Mouse (Mus musculus): Measurements from ENCODE around the gene Col6a2. TPM values are rescaled to one million over a fixed set of nuclear protein-coding genes. Genes with fewer than 3 reads are reported as not detected.

Col6a2 gene
- polyA plus RNA-seq, 1 experiment from 2014 or later: 11.6 TPM

DNA sequence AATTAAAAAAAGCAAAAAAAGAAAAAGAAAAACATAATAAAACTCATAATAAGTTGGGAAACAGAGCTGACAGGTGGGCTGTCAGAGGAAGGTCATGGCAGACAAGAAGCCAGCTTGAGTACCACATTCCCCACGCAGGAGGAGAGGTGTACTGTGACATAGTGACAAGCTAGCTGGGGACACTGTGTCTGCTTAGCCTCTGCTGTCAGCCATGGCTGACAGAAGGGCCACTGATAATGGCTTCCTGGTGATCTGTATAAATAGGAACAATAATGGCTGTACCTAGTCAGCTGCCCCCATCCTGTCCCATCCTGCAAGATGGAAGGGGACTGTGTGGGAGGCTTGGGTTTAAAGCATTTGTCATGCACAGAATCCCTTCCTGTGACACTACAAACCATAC lies 37.2 kb downstream of the Col6a2 start:
- 7% methylated on average over 1 of the region's 1 CpGs for WGBS (ENCODE audit: insufficient replicate concordance)
- Histone ChIP-seq H3K27ac (ENCODE audit: low read depth, low read length) (peak overlapping the region; percentile 83), H3K27me3 (ENCODE audit: control insufficient read depth, insufficient read depth, low read length) (no peaks in the 10 kb centered on the region), H3K36me3 (ENCODE audit: control insufficient read depth, insufficient read depth, low read length) (no peaks in the 10 kb centered on the region), H3K4me1 (ENCODE audit: control insufficient read depth, insufficient read depth, low read length) (peaks cover 24% of the 10 kb centered on the region), H3K9ac (ENCODE audit: low read depth, low read length) (no peak overlapping the region), H3K9me3 (replicated peaks; ENCODE audit: control insufficient read depth, low read length) (no peaks in the 10 kb centered on the region), H3K4me2 (no peak overlapping the region), H3K4me3 (ENCODE audit: low read depth, low read length) (no peak overlapping the region)
- peak; percentile 71; the same call in 1 of the 2 replicates for ATAC-seq (replicated peaks; ENCODE audit: insufficient number of reproducible peaks, low FRiP score, low TSS enrichment)

DNA sequence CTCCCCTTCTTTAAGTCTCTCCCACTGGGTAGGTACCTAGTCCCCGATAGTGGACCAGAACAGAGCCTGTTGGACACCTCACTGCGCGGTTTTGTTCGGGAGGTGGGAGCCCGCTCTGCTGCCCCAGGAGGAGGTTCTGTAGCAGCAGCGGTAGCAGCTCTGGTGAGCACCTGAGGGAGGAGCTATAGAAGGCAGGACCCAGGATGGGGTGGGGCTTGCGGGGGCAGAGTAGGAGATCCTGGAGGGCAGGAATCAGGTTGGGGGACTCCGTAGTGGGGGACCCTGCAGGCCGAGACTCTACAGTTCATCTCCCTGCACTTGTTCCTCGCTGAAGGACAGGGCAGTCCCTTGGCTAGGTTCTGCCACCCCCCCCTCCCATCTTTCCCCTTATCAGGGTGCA lies 39.3 kb downstream of the Col6a2 start:
- H3K27me3 ChIP-seq (ENCODE audit: control insufficient read depth, insufficient read depth, low read length): no peaks in the 10 kb centered on the region
- H3K27ac ChIP-seq (ENCODE audit: low read depth, low read length): peak overlapping the region; percentile 76
- H3K4me1 ChIP-seq (ENCODE audit: control insufficient read depth, insufficient read depth, low read length): peaks cover 18% of the 10 kb centered on the region
- peak overlapping the region; percentile 56 for H3K9ac ChIP-seq (ENCODE audit: low read depth, low read length)
- peak; percentile 48; the same call in 1 of the 2 replicates for ATAC-seq (replicated peaks; ENCODE audit: insufficient number of reproducible peaks, low FRiP score, low TSS enrichment)
- no peaks in the 10 kb centered on the region for H3K36me3 ChIP-seq (ENCODE audit: control insufficient read depth, insufficient read depth, low read length)
- H3K9me3 ChIP-seq (replicated peaks; ENCODE audit: control insufficient read depth, low read length): no peaks in the 10 kb centered on the region
- H3K4me3 ChIP-seq (ENCODE audit: low read depth, low read length): peak overlapping the region; percentile 22
- 14% methylated on average over 10 of the region's 10 CpGs for WGBS (ENCODE audit: insufficient replicate concordance)
- H3K4me2 ChIP-seq: peak overlapping the region; percentile 57

GRCm38 (mm10) chr10:76576920-76577319 lies 46.5 kb downstream of the Col6a2 start:
- ATAC-seq (replicated peaks; ENCODE audit: insufficient number of reproducible peaks, low FRiP score, low TSS enrichment): no peak
- WGBS (ENCODE audit: insufficient replicate concordance): 51% methylated on average over 7 of the region's 7 CpGs
- no peaks in the 10 kb centered on the region for H3K36me3 ChIP-seq (ENCODE audit: control insufficient read depth, insufficient read depth, low read length)
- no peaks in the 10 kb centered on the region for H3K9me3 ChIP-seq (replicated peaks; ENCODE audit: control insufficient read depth, low read length)
- H3K4me1 ChIP-seq (ENCODE audit: control insufficient read depth, insufficient read depth, low read length): 0 out of 2 replicates have a peak, but pooled peaks cover 3% of the 10 kb centered on the region
- no peak overlapping the region for H3K9ac ChIP-seq (ENCODE audit: low read depth, low read length)
- no peak overlapping the region for H3K27ac ChIP-seq (ENCODE audit: low read depth, low read length)
- no peaks in the 10 kb centered on the region for H3K27me3 ChIP-seq (ENCODE audit: control insufficient read depth, insufficient read depth, low read length)
- H3K4me3 ChIP-seq (ENCODE audit: low read depth, low read length): no peak overlapping the region
- no peak overlapping the region for H3K4me2 ChIP-seq

- peaks cover 5% of the 10 kb centered on the region; the same call in 1 of the 2 replicates for H3K9me3 ChIP-seq (replicated peaks; ENCODE audit: control insufficient read depth, low read length)
These were observed 48.1 kb downstream of the Col6a2 start, which contains the start of gene Ftcd for GRCm38 (mm10) chr10:76575374-76575773. TSS of gene Ftcd (plus strand) at chr10:76575648.

GRCm38 (mm10) chr10:76572151-76572550 lies 51.3 kb downstream of the Col6a2 start:
- ATAC-seq (replicated peaks; ENCODE audit: insufficient number of reproducible peaks, low FRiP score, low TSS enrichment): no peak
- 0 out of 2 replicates have a peak, but pooled peaks cover 3% of the 10 kb centered on the region for H3K4me1 ChIP-seq (ENCODE audit: control insufficient read depth, insufficient read depth, low read length)
- H3K36me3 ChIP-seq (ENCODE audit: control insufficient read depth, insufficient read depth, low read length): no peaks in the 10 kb centered on the region
- no peak overlapping the region for H3K4me2 ChIP-seq
- H3K27ac ChIP-seq (ENCODE audit: low read depth, low read length): no peak overlapping the region
- H3K9me3 ChIP-seq (replicated peaks; ENCODE audit: control insufficient read depth, low read length): peaks cover 5% of the 10 kb centered on the region; the same call in 1 of the 2 replicates
- H3K4me3 ChIP-seq (ENCODE audit: low read depth, low read length): no peak overlapping the region
- H3K9ac ChIP-seq (ENCODE audit: low read depth, low read length): no peak overlapping the region
- WGBS (ENCODE audit: insufficient replicate concordance): 72% methylated on average over 3 of the region's 3 CpGs
- H3K27me3 ChIP-seq (ENCODE audit: control insufficient read depth, insufficient read depth, low read length): no peaks in the 10 kb centered on the region

More at GRCm38 (mm10) chr10:76575374-76575773, 48.1 kb downstream of the Col6a2 start, which contains the start of gene Ftcd:
- WGBS (ENCODE audit: insufficient replicate concordance): 78% methylated on average over 3 of the region's 3 CpGs
- no peaks in the 10 kb centered on the region for H3K36me3 ChIP-seq (ENCODE audit: control insufficient read depth, insufficient read depth, low read length)
- no peak for ATAC-seq (replicated peaks; ENCODE audit: insufficient number of reproducible peaks, low FRiP score, low TSS enrichment)
- H3K27ac ChIP-seq (ENCODE audit: low read depth, low read length): no peak within 1 kb of the TSS
- H3K4me3 ChIP-seq (ENCODE audit: low read depth, low read length): no peak within 1 kb of the TSS
- H3K27me3 ChIP-seq (ENCODE audit: control insufficient read depth, insufficient read depth, low read length): no peaks in the 10 kb centered on the region
- no peak within 1 kb of the TSS for H3K4me2 ChIP-seq
- H3K9ac ChIP-seq (ENCODE audit: low read depth, low read length): no peak within 1 kb of the TSS
- 0 out of 2 replicates have a peak, but pooled peaks cover 3% of the 10 kb centered on the region for H3K4me1 ChIP-seq (ENCODE audit: control insufficient read depth, insufficient read depth, low read length)

DNA sequence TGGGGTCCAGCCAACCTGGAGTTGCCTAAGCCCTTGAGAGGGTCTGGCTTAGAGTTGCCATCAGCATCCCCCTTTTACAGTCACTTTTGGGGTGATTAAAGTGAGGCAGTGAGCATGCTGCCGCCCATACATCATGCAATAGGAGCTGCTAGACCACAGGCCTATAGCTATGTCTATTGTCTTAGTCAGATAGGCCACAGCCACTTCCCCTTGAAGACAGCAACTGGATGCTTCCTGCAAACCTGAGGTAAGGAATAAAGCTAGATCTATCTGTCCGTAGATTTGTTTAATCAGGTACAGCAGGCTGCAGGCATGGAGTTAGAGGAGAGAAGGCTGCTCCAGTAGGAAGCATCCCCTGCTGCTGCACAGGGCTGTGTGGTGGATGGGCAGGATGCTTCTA lies 52.4 kb downstream of the Col6a2 start:
- H3K27ac ChIP-seq (ENCODE audit: low read depth, low read length): no peak overlapping the region
- H3K36me3 ChIP-seq (ENCODE audit: control insufficient read depth, insufficient read depth, low read length): no peaks in the 10 kb centered on the region
- H3K9me3 ChIP-seq (replicated peaks; ENCODE audit: control insufficient read depth, low read length): peaks cover 5% of the 10 kb centered on the region; the same call in 1 of the 2 replicates
- no peak for ATAC-seq (replicated peaks; ENCODE audit: insufficient number of reproducible peaks, low FRiP score, low TSS enrichment)
- no peaks in the 10 kb centered on the region for H3K4me1 ChIP-seq (ENCODE audit: control insufficient read depth, insufficient read depth, low read length)
- no peak overlapping the region for H3K4me3 ChIP-seq (ENCODE audit: low read depth, low read length)
- WGBS (ENCODE audit: insufficient replicate concordance): 71% methylated on average over 2 of the region's 2 CpGs
- H3K4me2 ChIP-seq: no peak overlapping the region
- no peak overlapping the region for H3K9ac ChIP-seq (ENCODE audit: low read depth, low read length)
- H3K27me3 ChIP-seq (ENCODE audit: control insufficient read depth, insufficient read depth, low read length): no peaks in the 10 kb centered on the region

GRCm38 (mm10) chr10:76569996-76570685 lies 53.3 kb downstream of the Col6a2 start:
- Histone ChIP-seq H3K9ac (ENCODE audit: low read depth, low read length) (no peak overlapping the region), H3K36me3 (ENCODE audit: control insufficient read depth, insufficient read depth, low read length) (no peaks in the 10 kb centered on the region)
- ATAC-seq (replicated peaks; ENCODE audit: insufficient number of reproducible peaks, low FRiP score, low TSS enrichment): no peak

DNA sequence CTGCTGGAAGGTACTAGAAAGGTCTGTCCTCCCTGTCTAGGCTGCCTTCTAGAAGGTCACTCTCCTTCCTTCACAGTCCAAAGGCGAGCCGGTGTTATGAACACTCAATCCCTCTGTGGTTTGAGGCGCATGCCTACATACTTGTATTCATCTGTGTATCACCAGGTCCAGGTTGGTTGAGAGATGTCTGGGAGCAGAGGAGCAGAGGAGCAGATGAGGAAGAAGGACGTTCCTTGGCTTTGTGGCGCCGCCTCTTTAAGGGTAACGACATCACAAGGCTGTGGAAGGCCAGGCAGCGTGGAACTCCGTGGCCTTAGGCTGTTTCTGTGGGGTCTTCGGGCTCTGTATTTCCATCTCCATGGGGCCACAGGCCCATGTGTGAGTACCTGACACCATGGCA lies 61.5 kb downstream of the Col6a2 start, which contains the start of gene Spatc1l:
Spatc1l (plus strand) TSS at position 301 of the 400 bp plus-strand sequence.
- no peak within 1 kb of the TSS for H3K27ac ChIP-seq (ENCODE audit: low read depth, low read length)
- no peaks in the 10 kb centered on the region for H3K9me3 ChIP-seq (replicated peaks; ENCODE audit: control insufficient read depth, low read length)
- H3K4me2 ChIP-seq: no peak within 1 kb of the TSS
- H3K27me3 ChIP-seq (ENCODE audit: control insufficient read depth, insufficient read depth, low read length): no peaks in the 10 kb centered on the region
- 88% methylated on average over 10 of the region's 10 CpGs for WGBS (ENCODE audit: insufficient replicate concordance)
- no peaks in the 10 kb centered on the region for H3K36me3 ChIP-seq (ENCODE audit: control insufficient read depth, insufficient read depth, low read length)
- no peak within 1 kb of the TSS for H3K4me3 ChIP-seq (ENCODE audit: low read depth, low read length)
- no peak for ATAC-seq (replicated peaks; ENCODE audit: insufficient number of reproducible peaks, low FRiP score, low TSS enrichment)
- no peaks in the 10 kb centered on the region for H3K4me1 ChIP-seq (ENCODE audit: control insufficient read depth, insufficient read depth, low read length)
- no peak within 1 kb of the TSS for H3K9ac ChIP-seq (ENCODE audit: low read depth, low read length)

More at GRCm38 (mm10) chr10:76569996-76570685, 53.3 kb downstream of the Col6a2 start:
- 88% methylated on average over 22 of the region's 22 CpGs for WGBS (ENCODE audit: insufficient replicate concordance)
- Histone ChIP-seq H3K27me3 (ENCODE audit: control insufficient read depth, insufficient read depth, low read length) (no peaks in the 10 kb centered on the region), H3K4me1 (ENCODE audit: control insufficient read depth, insufficient read depth, low read length) (no peaks in the 10 kb centered on the region), H3K27ac (ENCODE audit: low read depth, low read length) (no peak overlapping the region), H3K4me3 (ENCODE audit: low read depth, low read length) (no peak overlapping the region), H3K9me3 (replicated peaks; ENCODE audit: control insufficient read depth, low read length) (peaks cover 5% of the 10 kb centered on the region; the same call in 1 of the 2 replicates), H3K4me2 (no peak overlapping the region)
